In the genomic region with DNA sequence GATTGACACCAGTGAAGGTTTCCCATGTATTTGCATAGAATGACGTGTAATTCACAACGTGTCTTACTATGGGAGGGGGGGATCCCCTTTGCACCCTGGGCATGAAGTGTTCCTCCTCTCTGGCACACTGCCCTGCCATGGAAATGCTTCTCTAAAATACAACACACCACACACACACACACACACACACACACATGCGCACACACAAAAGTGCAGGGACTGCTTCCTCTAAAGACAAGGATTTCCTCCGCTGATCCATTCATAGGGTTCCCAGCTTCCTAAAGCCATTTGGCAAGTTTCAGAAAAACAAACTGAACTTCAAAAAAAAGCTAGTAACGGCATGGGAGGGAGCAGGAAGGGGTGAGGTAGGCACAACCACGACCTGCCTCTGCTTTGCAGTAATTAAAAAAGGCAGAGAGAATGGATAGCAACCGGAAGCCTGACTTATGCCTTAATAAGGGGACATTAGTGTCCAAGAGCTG, we compare ENCODE assay signal across 10 mouse cellular contexts. TPM values are rescaled to one million over a fixed set of nuclear protein-coding genes. Genes with fewer than 3 reads are reported as not detected.
A peak's percentile ranks its signal among the peaks of the same experiment; 100 is the strongest.
DNase-seq lines count a peak whose midpoint lies in the region; ATAC-seq and TF ChIP-seq lines count a peak whose summit lies in the region.
"Had no signal": no experiment of that assay in that cellular context is flagged by ENCODE, and none has a peak within 500 bp of the region (broad histone marks: within the 10 kb centered on the region; RNA-seq: fewer than 3 reads in every experiment).

No protein-coding gene starts in this region.

- no peaks in the 10 kb centered on the region for H3K27me3 ChIP-seq in spleen, adult 2 months (ENCODE audit: control insufficient read depth, insufficient read depth, low read length)
- no peaks in the 10 kb centered on the region for H3K27me3 ChIP-seq in heart, embryonic 13.5 days (replicated peaks)
- no peaks in the 10 kb centered on the region for H3K27me3 ChIP-seq in midbrain, postnatal 0 days (ENCODE audit: insufficient read depth, low read length)

- peaks cover 2% of the 10 kb centered on the region for H3K9me3 ChIP-seq in heart, embryonic 13.5 days
- H3K9me3 ChIP-seq in midbrain, postnatal 0 days (ENCODE audit: low read length): peaks cover 3% of the 10 kb centered on the region; the same call in 1 of the 2 replicates

- H3K27ac ChIP-seq in spleen, adult 2 months (ENCODE audit: insufficient read depth, low read length): no peak overlapping the region
- H3K27ac ChIP-seq in heart, embryonic 13.5 days (replicated peaks): 0 out of 2 replicates have a peak overlapping the region, but pooled peaks have one; percentile 51
- H3K27ac ChIP-seq in midbrain, postnatal 0 days (ENCODE audit: low read depth, low read length): no peak overlapping the region

- no peak overlapping the region for H3K4me3 ChIP-seq in spleen, adult 2 months (ENCODE audit: extremely low read depth, insufficient read depth, insufficient read length)
- H3K4me3 ChIP-seq in heart, embryonic 13.5 days: no peak overlapping the region
- H3K4me3 ChIP-seq in midbrain, postnatal 0 days (ENCODE audit: low read depth, low read length): no peak overlapping the region

- DNase-seq in spleen, adult 2 months (ENCODE audit: low read depth in 1 of 2, low spot score in 2 of 2): peak; percentile 36 to 52
- no peak for DNase-seq in spleen, adult 12 weeks (ENCODE audit: low spot score)
- DNase-seq in kidney, postnatal 14 days: peak; percentile 81
- no peak for DNase-seq in left cerebral cortex, adult 9 months (ENCODE audit: low spot score in 2 of 2)
- DNase-seq in layer of hippocampus, adult 8-10 months (ENCODE audit: low spot score in 2 of 2): no peak
- no peak for DNase-seq in midbrain, postnatal 0 days (ENCODE audit: low spot score)
- no peak for DNase-seq in thymus, postnatal 25 days
- DNase-seq: cerebellum, adult 11-12 months; layer of hippocampus, postnatal 36 days had no signal

- H3K4me2 ChIP-seq in heart, embryonic 13.5 days: no peak overlapping the region
- H3K4me2 ChIP-seq in midbrain, postnatal 0 days (ENCODE audit: low read depth, low read length, poor library complexity, severe bottlenecking): no peak overlapping the region

- H3K4me1 ChIP-seq in spleen, adult 2 months (ENCODE audit: control insufficient read depth, insufficient read depth, insufficient read length): peaks cover 28% of the 10 kb centered on the region
- peaks cover 30% of the 10 kb centered on the region for H3K4me1 ChIP-seq in heart, embryonic 13.5 days
- no peaks in the 10 kb centered on the region for H3K4me1 ChIP-seq in midbrain, postnatal 0 days (ENCODE audit: insufficient read depth, low read length)

- TF ChIP-seq POLR2A in spleen, adult 2 months (IDR thresholded peaks at IDR 0.05; ENCODE audit: low read depth, low read length): no peak

- no peak overlapping the region for H3K9ac ChIP-seq in heart, embryonic 13.5 days
- no peak overlapping the region for H3K9ac ChIP-seq in midbrain, postnatal 0 days (replicated peaks; ENCODE audit: low read length, poor library complexity, severe bottlenecking)

- no peak for ATAC-seq in heart, embryonic 13.5 days (ENCODE audit: extremely low read depth, insufficient number of reproducible peaks, low FRiP score, low TSS enrichment)
- ATAC-seq in midbrain, postnatal 0 days (ENCODE audit: low FRiP score): no peak

- WGBS in spleen, adult 2 months: 32% methylated on average over 7 of the region's 7 CpGs
- WGBS in heart, embryonic 13.5 days: 64% methylated on average over 7 of the region's 7 CpGs
- 53% methylated on average over 7 of the region's 7 CpGs for WGBS in midbrain, postnatal 0 days

- peaks cover 30% of the 10 kb centered on the region for H3K36me3 ChIP-seq in spleen, adult 2 months (ENCODE audit: control insufficient read depth, insufficient read depth, low read length)
- H3K36me3 ChIP-seq in heart, embryonic 13.5 days: peaks cover 45% of the 10 kb centered on the region
- no peaks in the 10 kb centered on the region for H3K36me3 ChIP-seq in midbrain, postnatal 0 days (ENCODE audit: insufficient read depth, low read length)

- no peak for TF ChIP-seq CTCF in spleen, adult 2 months (IDR thresholded peaks at IDR 0.05; ENCODE audit: extremely low read depth, insufficient read depth, insufficient read length, insufficient replicate concordance)
- no peak for TF ChIP-seq CTCF in midbrain, postnatal 0 days (IDR thresholded peaks at IDR 0.05)

RNA-seq across cellular contexts. Expression of a gene that starts 20.5 kb away (rescaled TPM):
- 67.4 and 101 TPM in 2 replicates for polyA plus RNA-seq in spleen, adult 2 months (2012; rRNA removed)
- 23.5 and 26.3 TPM in 2 replicates for polyA plus RNA-seq in heart, embryonic 13.5 days (2015; fragmentation: Nextera tagmentation; extraction: Ambion mirVana)
- 10 to 100 TPM; 14.8 to 18.7 (median 16.8) TPM for total RNA-seq in layer of hippocampus, adult 8-10 months (2022)
- total RNA-seq in midbrain, postnatal 0 days (2014; rRNA removed): 44.3 and 46.4 TPM in 2 replicates
- 23.8 and 28.2 TPM in 2 replicates for polyA plus RNA-seq in midbrain, postnatal 0 days (2015; fragmentation: Nextera tagmentation; extraction: Ambion mirVana)

Comparison
In these comparisons a context has a peak if more than half of its experiments do, and no peak if none do; other contexts are left out.
1. DNase-seq: peak in spleen, adult 2 months (2 of 2) and kidney, postnatal 14 days (single experiment); none in spleen, adult 12 weeks (single experiment), left cerebral cortex, adult 9 months (0 of 2), layer of hippocampus, adult 8-10 months (0 of 2), midbrain, postnatal 0 days (single experiment) and thymus, postnatal 25 days (single experiment).